Mouse (Mus musculus): ENCODE results near the gene Tcea3. TPM values are rescaled to one million over a fixed set of nuclear protein-coding genes. Genes with fewer than 3 reads are reported as not detected.

Gene Tcea3
- polyA plus RNA-seq, 1 experiment from 2014 or later, result 23.6 TPM

GRCm38 (mm10) chr4:136206033-136206893, 41.3 kb upstream of the Tcea3 start, which contains the start of gene Asap3:
TSS of gene Asap3 (plus strand) at chr4:136206365.
- Histone ChIP-seq H3K9me3 (ENCODE audit: control insufficient read depth) (no peaks in the 10 kb centered on the region), H3K27me3 (replicated peaks; ENCODE audit: control insufficient read depth, insufficient read depth, low read length) (no peaks in the 10 kb centered on the region), H3K4me3 (ENCODE audit: low read depth, low read length) (peak within 1 kb of the TSS; percentile 51), H3K36me3 (ENCODE audit: control insufficient read depth, insufficient read depth) (no peaks in the 10 kb centered on the region), H3K4me1 (replicated peaks; ENCODE audit: control insufficient read depth, insufficient read depth, low read length) (peaks cover 6% of the 10 kb centered on the region; the same call in 1 of the 2 replicates), H3K9ac (ENCODE audit: low read depth, low read length) (peak within 1 kb of the TSS; percentile 41; the same call in 1 of the 2 replicates), H3K27ac (ENCODE audit: low read depth, low read length) (no peak within 1 kb of the TSS), H3K4me2 (replicated peaks; ENCODE audit: low read depth) (peak within 1 kb of the TSS; percentile 83)
- peak; percentile 80 for ATAC-seq
- TF ChIP-seq CTCF (IDR thresholded peaks at IDR 0.05; ENCODE audit: low read depth), result peak; percentile 50; the same call in 1 of the 2 replicates
- under 1% methylated on average over 49 of the region's 54 CpGs for WGBS

GRCm38 (mm10) chr4:136206943-136207342, 40.6 kb upstream of the Tcea3 start:
- peak overlapping the region; percentile 51 for H3K4me3 ChIP-seq (ENCODE audit: low read depth, low read length)
- 13% methylated on average over 6 of the region's 6 CpGs for WGBS
- H3K9me3 ChIP-seq (ENCODE audit: control insufficient read depth), result no peaks in the 10 kb centered on the region
- H3K36me3 ChIP-seq (ENCODE audit: control insufficient read depth, insufficient read depth), result no peaks in the 10 kb centered on the region
- H3K4me1 ChIP-seq (replicated peaks; ENCODE audit: control insufficient read depth, insufficient read depth, low read length), result peaks cover 6% of the 10 kb centered on the region; the same call in 1 of the 2 replicates
- H3K9ac ChIP-seq (ENCODE audit: low read depth, low read length), result 0 out of 2 replicates have a peak overlapping the region, but pooled peaks have one; percentile 41
- TF ChIP-seq CTCF (IDR thresholded peaks at IDR 0.05; ENCODE audit: low read depth), result no peak
- ATAC-seq, result no peak
- peak overlapping the region; percentile 83 for H3K4me2 ChIP-seq (replicated peaks; ENCODE audit: low read depth)
- H3K27ac ChIP-seq (ENCODE audit: low read depth, low read length), result no peak overlapping the region
- no peaks in the 10 kb centered on the region for H3K27me3 ChIP-seq (replicated peaks; ENCODE audit: control insufficient read depth, insufficient read depth, low read length)

DNA sequence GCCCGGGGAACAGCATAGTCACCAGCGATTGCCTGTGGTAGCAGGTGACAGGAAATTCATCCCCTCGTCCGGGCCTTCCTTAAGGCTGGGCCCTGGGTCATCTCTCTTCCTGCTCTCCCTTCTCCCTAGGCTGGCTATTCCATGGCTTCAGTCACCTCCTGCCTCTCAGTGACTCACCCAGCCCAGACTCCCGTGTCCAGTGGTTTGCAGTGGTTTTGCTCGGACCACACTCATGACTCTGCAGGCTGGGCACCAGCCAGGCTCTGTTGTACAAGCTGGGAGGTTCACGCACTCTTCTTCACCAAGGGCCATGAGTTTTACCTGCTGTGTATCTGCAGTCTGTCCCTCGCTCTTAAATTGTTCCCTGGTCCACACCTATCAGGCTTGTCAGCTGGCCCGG, 36.6 kb upstream of the Tcea3 start:
- no peak for TF ChIP-seq CTCF (IDR thresholded peaks at IDR 0.05; ENCODE audit: low read depth)
- WGBS, result 81% methylated on average over 9 of the region's 9 CpGs

GRCm38 (mm10) chr4:136213629-136214028, 33.9 kb upstream of the Tcea3 start:
- TF ChIP-seq CTCF (IDR thresholded peaks at IDR 0.05; ENCODE audit: low read depth), result no peak
- Histone ChIP-seq H3K4me1 (replicated peaks; ENCODE audit: control insufficient read depth, insufficient read depth, low read length) (no peaks in the 10 kb centered on the region; the same call in 1 of the 2 replicates), H3K4me2 (replicated peaks; ENCODE audit: low read depth) (no peak overlapping the region), H3K27me3 (replicated peaks; ENCODE audit: control insufficient read depth, insufficient read depth, low read length) (no peaks in the 10 kb centered on the region), H3K36me3 (ENCODE audit: control insufficient read depth, insufficient read depth) (no peaks in the 10 kb centered on the region), H3K4me3 (ENCODE audit: low read depth, low read length) (no peak overlapping the region), H3K9me3 (ENCODE audit: control insufficient read depth) (no peaks in the 10 kb centered on the region), H3K27ac (ENCODE audit: low read depth, low read length) (no peak overlapping the region), H3K9ac (ENCODE audit: low read depth, low read length) (no peak overlapping the region)
- 0 out of 2 replicates have a peak, but pooled peaks have one; percentile 20 for ATAC-seq
- 46% methylated on average over 7 of the region's 7 CpGs for WGBS

More for the DNA sequence above, 36.6 kb upstream of the Tcea3 start:
- H3K27me3 ChIP-seq (replicated peaks; ENCODE audit: control insufficient read depth, insufficient read depth, low read length), result no peaks in the 10 kb centered on the region
- H3K4me1 ChIP-seq (replicated peaks; ENCODE audit: control insufficient read depth, insufficient read depth, low read length), result peaks cover 6% of the 10 kb centered on the region; the same call in 1 of the 2 replicates
- H3K9ac ChIP-seq (ENCODE audit: low read depth, low read length), result no peak overlapping the region
- H3K4me3 ChIP-seq (ENCODE audit: low read depth, low read length), result no peak overlapping the region
- H3K9me3 ChIP-seq (ENCODE audit: control insufficient read depth), result no peaks in the 10 kb centered on the region
- no peak overlapping the region for H3K4me2 ChIP-seq (replicated peaks; ENCODE audit: low read depth)
- no peak for ATAC-seq
- no peaks in the 10 kb centered on the region for H3K36me3 ChIP-seq (ENCODE audit: control insufficient read depth, insufficient read depth)
- H3K27ac ChIP-seq (ENCODE audit: low read depth, low read length), result no peak overlapping the region

DNA sequence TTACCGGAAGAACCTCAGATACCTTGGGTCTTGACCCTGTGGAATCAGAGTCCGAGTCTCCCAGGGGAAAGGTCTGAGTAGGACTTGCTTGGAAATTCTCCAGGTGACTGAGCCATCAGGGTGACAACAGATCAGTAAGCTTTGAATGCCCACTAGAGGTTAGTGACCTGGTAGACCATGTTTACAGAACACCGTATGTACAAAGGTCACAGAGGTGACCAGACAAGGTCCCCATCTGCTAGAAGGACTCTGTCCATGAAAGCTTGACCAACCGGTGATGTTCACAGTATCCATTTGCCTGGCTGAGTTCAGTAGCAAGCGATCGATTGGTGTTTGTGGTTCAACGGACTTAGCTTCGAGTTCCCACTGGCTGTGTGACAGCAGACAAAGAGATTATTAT, 32.7 kb upstream of the Tcea3 start:
- Histone ChIP-seq H3K4me3 (ENCODE audit: low read depth, low read length) (no peak overlapping the region), H3K4me2 (replicated peaks; ENCODE audit: low read depth) (no peak overlapping the region), H3K27ac (ENCODE audit: low read depth, low read length) (no peak overlapping the region), H3K9me3 (ENCODE audit: control insufficient read depth) (no peaks in the 10 kb centered on the region), H3K36me3 (ENCODE audit: control insufficient read depth, insufficient read depth) (no peaks in the 10 kb centered on the region), H3K27me3 (replicated peaks; ENCODE audit: control insufficient read depth, insufficient read depth, low read length) (no peaks in the 10 kb centered on the region), H3K4me1 (replicated peaks; ENCODE audit: control insufficient read depth, insufficient read depth, low read length) (peaks cover 2% of the 10 kb centered on the region; the same call in 1 of the 2 replicates), H3K9ac (ENCODE audit: low read depth, low read length) (no peak overlapping the region)
- WGBS, result 81% methylated on average over 8 of the region's 8 CpGs
- ATAC-seq, result no peak
- no peak for TF ChIP-seq CTCF (IDR thresholded peaks at IDR 0.05; ENCODE audit: low read depth)

GRCm38 (mm10) chr4:136215576-136215975, 32.0 kb upstream of the Tcea3 start:
- no peak overlapping the region for H3K4me2 ChIP-seq (replicated peaks; ENCODE audit: low read depth)
- 74% methylated on average over 8 of the region's 8 CpGs for WGBS
- no peak for TF ChIP-seq CTCF (IDR thresholded peaks at IDR 0.05; ENCODE audit: low read depth)
- H3K4me3 ChIP-seq (ENCODE audit: low read depth, low read length), result no peak overlapping the region
- no peaks in the 10 kb centered on the region for H3K36me3 ChIP-seq (ENCODE audit: control insufficient read depth, insufficient read depth)
- H3K27ac ChIP-seq (ENCODE audit: low read depth, low read length), result no peak overlapping the region
- ATAC-seq, result no peak
- no peaks in the 10 kb centered on the region for H3K27me3 ChIP-seq (replicated peaks; ENCODE audit: control insufficient read depth, insufficient read depth, low read length)
- no peaks in the 10 kb centered on the region for H3K9me3 ChIP-seq (ENCODE audit: control insufficient read depth)
- H3K9ac ChIP-seq (ENCODE audit: low read depth, low read length), result no peak overlapping the region
- H3K4me1 ChIP-seq (replicated peaks; ENCODE audit: control insufficient read depth, insufficient read depth, low read length), result peaks cover 2% of the 10 kb centered on the region; the same call in 1 of the 2 replicates
